Mouse (Mus musculus): ENCODE results near the gene H2-Eb1. TPM values are rescaled to one million over a fixed set of nuclear protein-coding genes. Genes with fewer than 3 reads are reported as not detected.

Gene H2-Eb1
- polyA plus RNA-seq, 1 experiment from 2014 or later: 1.4 TPM

DNA sequence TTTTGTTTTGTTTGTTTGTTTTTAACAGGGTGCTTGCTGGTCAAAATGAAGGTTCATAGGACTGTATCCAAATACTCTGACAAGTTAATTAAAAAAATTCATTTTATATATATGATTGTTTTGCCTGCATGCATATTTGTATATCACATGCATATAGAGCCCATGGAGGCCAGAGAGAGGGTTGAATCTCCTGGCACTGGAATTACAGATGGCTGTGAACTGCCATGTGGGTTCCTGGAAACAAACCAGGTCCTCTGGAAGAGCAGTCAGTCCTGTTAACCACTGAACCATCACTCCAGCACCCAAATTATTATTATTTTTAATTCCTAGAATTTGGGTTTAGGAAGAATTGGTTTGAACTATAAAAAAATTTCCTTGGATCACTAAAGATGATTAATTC lies 10.4 kb upstream of the H2-Eb1 start:
- Histone ChIP-seq H3K36me3 (no peaks in the 10 kb centered on the region), H3K4me3 (no peak overlapping the region), H3K4me1 (no peaks in the 10 kb centered on the region), H3K9me3 (no peaks in the 10 kb centered on the region), H3K27ac (no peak overlapping the region), H3K27me3 (ENCODE audit: insufficient read depth, poor library complexity, severe bottlenecking) (peaks cover 15% of the 10 kb centered on the region)
- no peak for DNase-seq (ENCODE audit: low spot score)

DNA sequence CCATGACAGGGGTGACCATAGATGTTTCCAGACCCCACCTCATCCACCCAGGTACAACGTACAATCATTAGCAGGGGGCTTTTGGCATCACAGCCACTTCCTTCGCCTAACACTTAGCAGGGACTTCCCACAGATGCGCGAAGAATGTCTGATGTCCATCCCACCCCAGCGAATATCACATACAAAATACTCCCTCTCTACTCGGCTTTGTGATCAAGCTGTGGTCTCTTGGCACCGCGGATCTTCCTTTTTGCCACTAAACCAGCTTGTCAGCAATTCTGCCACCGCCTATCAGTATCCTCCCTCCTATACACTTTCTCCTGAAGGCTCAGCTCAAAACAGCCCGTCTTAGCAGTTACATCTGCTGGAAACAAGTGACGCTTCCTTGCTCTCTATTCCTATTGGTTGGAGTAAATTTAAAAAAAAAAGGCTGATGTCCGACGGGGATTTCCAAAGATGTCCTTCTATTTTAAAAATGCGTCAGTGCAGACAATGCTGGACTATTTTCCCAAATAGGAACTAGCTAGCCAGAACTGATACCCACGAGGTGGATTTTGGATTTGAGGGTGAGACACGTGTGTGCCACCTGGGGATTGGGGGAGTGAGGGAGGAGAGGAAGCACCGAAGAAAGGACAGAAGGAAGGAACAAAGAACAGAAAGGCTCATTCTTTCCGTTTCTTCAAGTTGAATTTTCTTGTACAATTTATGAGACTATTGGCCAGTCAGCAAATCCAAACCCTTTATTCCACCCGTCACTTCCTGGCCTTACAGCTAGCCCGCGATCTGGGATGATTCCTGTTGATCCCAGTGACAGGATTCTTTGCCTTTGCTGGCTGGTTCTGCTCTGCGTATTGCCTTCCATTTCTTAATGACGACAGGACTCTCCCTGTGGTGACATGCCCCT lies 9.5 kb upstream of the H2-Eb1 start:
- Histone ChIP-seq H3K4me3 (peak overlapping the region; percentile 47; the same call in 1 of the 2 replicates), H3K9me3 (no peaks in the 10 kb centered on the region), H3K27ac (no peak overlapping the region), H3K27me3 (ENCODE audit: insufficient read depth, poor library complexity, severe bottlenecking) (peaks cover 15% of the 10 kb centered on the region), H3K4me1 (no peaks in the 10 kb centered on the region), H3K36me3 (no peaks in the 10 kb centered on the region)
- DNase-seq (ENCODE audit: low spot score): no peak
- WGBS: 22% methylated on average over 23 of the region's 23 CpGs

DNA sequence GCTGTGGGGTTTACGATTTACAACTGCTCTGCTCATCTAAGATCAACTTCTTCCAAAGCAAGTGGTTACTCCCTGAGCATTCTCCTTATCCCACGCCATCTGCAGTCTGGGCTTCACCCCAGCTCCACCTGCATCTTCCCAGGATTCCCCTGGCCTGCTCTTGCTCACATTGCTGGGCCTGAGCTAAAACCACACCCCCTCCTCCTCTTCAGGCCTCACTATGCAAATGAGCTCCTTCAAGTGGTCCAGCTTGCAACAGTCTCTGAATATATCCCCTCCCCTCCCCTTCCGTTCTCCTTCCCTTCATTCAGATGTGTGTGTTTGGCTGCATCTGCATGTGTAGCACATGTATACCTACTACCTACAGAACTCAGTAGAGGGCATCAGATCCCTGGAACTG lies 6.3 kb upstream of the H2-Eb1 start:
- DNase-seq (ENCODE audit: low spot score): no peak
- WGBS: 65% methylated on average over 3 of the region's 3 CpGs
- no peaks in the 10 kb centered on the region for H3K36me3 ChIP-seq
- H3K9me3 ChIP-seq: no peaks in the 10 kb centered on the region
- H3K27me3 ChIP-seq (ENCODE audit: insufficient read depth, poor library complexity, severe bottlenecking): peaks cover 15% of the 10 kb centered on the region
- no peaks in the 10 kb centered on the region for H3K4me1 ChIP-seq
- H3K27ac ChIP-seq: no peak overlapping the region
- H3K4me3 ChIP-seq: no peak overlapping the region

DNA sequence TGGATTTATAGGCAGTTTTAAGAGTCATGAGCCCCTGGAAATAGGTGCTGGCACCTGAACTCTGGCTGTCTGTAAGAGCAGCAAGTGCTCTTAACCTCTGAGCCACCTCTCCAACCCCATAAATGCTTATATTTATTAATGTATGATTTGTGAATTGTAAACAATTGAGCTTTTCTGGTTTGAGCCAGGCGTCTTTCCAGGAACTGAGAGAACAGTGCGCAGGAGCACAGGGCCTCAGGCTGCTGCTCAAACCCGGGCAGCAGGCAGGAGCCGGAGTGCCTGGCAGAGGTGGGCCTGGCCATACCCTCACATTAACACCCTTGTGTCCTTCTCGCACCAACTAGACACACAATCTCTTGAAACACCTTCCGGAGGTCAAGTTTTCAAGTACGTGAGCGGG lies 5.6 kb upstream of the H2-Eb1 start:
- WGBS: 85% methylated on average over 8 of the region's 8 CpGs
- no peak for DNase-seq (ENCODE audit: low spot score)

DNA sequence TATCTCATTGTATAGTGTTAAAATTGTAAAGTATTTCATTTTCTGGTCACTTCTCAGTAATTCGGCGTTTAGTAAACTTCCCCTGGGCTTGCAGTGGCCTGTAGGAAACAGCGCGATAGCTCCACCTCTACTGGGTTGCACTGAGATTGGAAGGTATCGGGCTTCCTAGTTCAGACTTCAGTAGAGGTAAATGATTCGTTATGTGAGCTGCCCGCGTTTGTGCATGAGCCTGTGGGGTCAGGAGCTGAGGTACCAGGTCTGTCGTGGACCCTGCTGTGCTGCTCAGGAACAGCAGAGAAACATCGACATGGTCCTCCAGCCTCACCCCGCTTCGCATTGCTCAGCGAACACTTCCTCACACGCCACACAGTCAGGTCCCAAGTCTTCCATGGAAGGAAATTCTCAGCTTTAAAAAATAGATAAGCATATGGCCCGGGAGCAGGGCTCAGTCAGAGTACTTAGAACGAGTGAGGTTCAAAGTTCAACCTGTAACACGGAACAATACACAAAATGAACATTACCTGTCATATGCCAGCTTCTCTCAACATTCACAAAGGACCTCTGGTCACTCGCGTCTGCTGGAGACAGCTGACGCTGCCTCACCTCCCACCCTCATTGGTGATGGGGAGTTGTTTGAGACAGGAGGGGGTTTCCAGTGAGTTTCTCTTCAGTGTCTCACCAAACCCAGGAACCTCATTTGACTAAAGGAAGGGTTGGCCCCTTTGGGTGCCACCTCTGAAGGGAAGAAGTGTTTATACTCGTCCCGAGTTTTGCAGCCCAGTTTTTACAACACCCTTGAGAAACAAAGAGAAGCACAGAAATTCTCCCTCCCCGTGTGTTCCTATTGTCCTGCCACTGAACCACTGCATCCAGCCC lies 4.7 kb upstream of the H2-Eb1 start:
- no peaks in the 10 kb centered on the region for H3K9me3 ChIP-seq
- H3K4me1 ChIP-seq: no peaks in the 10 kb centered on the region
- peaks cover 15% of the 10 kb centered on the region for H3K27me3 ChIP-seq (ENCODE audit: insufficient read depth, poor library complexity, severe bottlenecking)
- no peak overlapping the region for H3K4me3 ChIP-seq
- 72% methylated on average over 23 of the region's 23 CpGs for WGBS
- no peak for DNase-seq (ENCODE audit: low spot score)
- no peak overlapping the region for H3K27ac ChIP-seq
- no peaks in the 10 kb centered on the region for H3K36me3 ChIP-seq

More for the DNA sequence above, 5.6 kb upstream of the H2-Eb1 start:
- no peaks in the 10 kb centered on the region for H3K36me3 ChIP-seq
- H3K27ac ChIP-seq: no peak overlapping the region
- no peaks in the 10 kb centered on the region for H3K4me1 ChIP-seq
- no peak overlapping the region for H3K4me3 ChIP-seq
- no peaks in the 10 kb centered on the region for H3K9me3 ChIP-seq
- H3K27me3 ChIP-seq (ENCODE audit: insufficient read depth, poor library complexity, severe bottlenecking): peaks cover 15% of the 10 kb centered on the region

DNA sequence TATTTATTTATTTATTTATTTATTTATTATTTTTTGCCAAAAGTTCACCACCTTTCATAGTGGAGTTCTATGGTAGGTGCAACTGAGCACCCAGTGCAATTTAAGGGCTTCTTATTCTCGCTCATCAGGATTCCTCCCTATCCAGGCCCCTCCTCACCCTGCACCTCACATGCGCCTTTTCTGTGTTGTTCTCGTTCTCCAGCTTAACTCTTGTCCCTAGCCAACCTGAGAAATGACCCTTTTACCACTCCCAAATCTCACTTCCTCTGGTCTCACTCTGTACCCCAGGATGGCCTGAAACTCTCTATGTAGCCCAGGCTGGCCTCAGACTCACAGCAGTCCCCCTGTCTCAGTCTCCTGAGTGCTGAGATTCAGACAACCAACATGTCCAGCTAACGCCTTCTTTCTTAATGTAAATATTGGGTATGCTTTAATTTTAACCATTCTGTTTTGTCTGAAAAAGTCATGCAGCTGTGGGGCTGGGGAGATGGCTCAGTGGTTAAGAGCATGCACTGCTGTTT lies 3.9 kb upstream of the H2-Eb1 start:
- DNase-seq (ENCODE audit: low spot score): no peak
- Histone ChIP-seq H3K9me3 (no peaks in the 10 kb centered on the region), H3K4me1 (no peaks in the 10 kb centered on the region), H3K27ac (no peak overlapping the region), H3K27me3 (ENCODE audit: insufficient read depth, poor library complexity, severe bottlenecking) (peaks cover 13% of the 10 kb centered on the region), H3K4me3 (no peak overlapping the region), H3K36me3 (no peaks in the 10 kb centered on the region)
- 84% methylated on average over 4 of the region's 4 CpGs for WGBS

DNA sequence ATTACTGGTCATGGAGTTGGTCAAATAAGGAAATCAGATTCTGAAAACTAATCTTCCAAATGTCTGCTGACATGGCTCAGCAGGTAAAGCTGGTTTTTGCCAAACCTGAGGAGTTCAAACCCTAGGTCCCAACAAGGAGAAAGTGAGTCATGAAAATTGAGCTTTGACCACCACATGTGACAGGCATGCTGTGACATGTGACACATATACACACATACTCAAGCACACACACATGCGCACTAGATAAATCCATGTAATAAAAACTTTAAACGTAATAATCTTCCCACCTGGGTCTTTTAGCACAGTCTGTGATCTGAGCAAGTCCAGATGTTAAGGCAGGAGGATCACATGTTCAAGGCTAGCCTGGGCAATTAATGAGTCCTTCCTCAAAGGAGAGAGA lies 1.9 kb upstream of the H2-Eb1 start:
- 79% methylated on average over 2 of the region's 2 CpGs for WGBS
- Histone ChIP-seq H3K27me3 (ENCODE audit: insufficient read depth, poor library complexity, severe bottlenecking) (peaks cover 5% of the 10 kb centered on the region; the same call in 1 of the 2 replicates), H3K27ac (no peak overlapping the region), H3K9me3 (no peaks in the 10 kb centered on the region), H3K4me1 (no peaks in the 10 kb centered on the region), H3K36me3 (no peaks in the 10 kb centered on the region), H3K4me3 (no peak overlapping the region)
- DNase-seq (ENCODE audit: low spot score): no peak

DNA sequence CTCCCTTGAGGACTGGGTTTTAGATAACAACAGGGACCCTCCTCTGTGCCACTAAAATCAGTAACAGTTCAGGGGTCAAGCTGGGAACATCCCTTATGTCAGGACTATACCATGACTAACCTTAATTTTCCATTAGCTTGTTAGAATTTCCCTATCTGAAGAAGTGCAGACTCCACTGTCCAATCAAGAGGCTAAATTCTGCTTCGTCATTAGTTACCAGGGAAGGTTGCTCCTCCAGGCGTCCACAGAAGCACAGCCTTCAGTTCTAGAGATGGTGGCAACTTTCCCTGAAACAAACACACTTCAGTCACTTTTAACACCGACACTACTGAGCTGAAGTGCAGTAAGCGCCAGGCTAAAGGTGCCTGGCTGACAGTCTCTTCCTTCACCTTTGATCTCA lies 916 bp upstream of the H2-Eb1 start:
- 18% methylated on average over 4 of the region's 4 CpGs for WGBS
- Histone ChIP-seq H3K36me3 (no peaks in the 10 kb centered on the region), H3K9me3 (no peaks in the 10 kb centered on the region), H3K27ac (no peak overlapping the region), H3K27me3 (ENCODE audit: insufficient read depth, poor library complexity, severe bottlenecking) (peaks cover 5% of the 10 kb centered on the region; the same call in 1 of the 2 replicates), H3K4me3 (no peak overlapping the region), H3K4me1 (peaks cover 8% of the 10 kb centered on the region)
- DNase-seq (ENCODE audit: low spot score): no peak

DNA sequence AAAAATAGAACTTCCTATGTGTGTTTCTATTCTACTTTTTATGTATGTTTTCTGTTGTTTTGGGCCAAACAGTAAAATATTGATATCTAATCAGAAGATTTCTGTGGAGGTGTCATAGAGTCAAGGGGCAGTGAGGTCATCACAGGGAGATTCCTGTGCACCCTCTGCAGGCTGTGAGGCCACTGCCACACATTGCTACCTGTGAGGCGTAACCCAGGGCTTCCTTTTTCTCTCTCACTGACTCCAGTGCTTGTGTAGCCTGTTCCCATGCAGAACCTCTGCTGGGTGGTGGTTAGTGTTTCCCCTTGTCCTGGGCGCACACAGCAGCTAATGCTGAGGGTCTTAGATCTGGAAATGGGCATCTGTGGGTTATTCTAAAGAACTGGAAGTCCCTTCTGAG lies 740 bp downstream of the H2-Eb1 start:
- no peak for DNase-seq (ENCODE audit: low spot score)
- Histone ChIP-seq H3K4me3 (no peak overlapping the region), H3K27me3 (ENCODE audit: insufficient read depth, poor library complexity, severe bottlenecking) (peaks cover 5% of the 10 kb centered on the region; the same call in 1 of the 2 replicates), H3K4me1 (peaks cover 11% of the 10 kb centered on the region), H3K9me3 (no peaks in the 10 kb centered on the region), H3K27ac (no peak overlapping the region), H3K36me3 (no peaks in the 10 kb centered on the region)
- 83% methylated on average over 2 of the region's 2 CpGs for WGBS

DNA sequence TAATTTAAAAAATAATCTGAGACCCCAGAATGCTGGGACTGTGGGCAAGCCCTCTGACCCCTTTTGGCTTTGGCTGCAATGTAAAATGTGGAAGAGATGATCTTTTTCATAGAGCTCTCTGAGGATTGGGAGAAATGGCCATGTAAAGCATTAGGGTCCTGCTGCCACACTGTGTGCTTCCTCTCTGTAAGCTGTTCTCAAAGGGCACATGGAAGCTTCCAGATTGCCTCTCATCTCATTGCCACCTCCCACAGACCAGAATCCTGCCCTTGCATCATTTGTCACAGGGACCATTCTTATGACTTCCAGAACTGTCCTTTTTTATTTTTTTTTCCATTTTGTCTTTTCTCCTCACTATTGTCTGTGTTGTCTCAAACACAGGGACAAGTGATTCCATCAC lies 1.5 kb downstream of the H2-Eb1 start:
- Histone ChIP-seq H3K36me3 (no peaks in the 10 kb centered on the region), H3K27ac (no peak overlapping the region), H3K4me1 (peaks cover 11% of the 10 kb centered on the region), H3K27me3 (ENCODE audit: insufficient read depth, poor library complexity, severe bottlenecking) (peaks cover 5% of the 10 kb centered on the region; the same call in 1 of the 2 replicates), H3K4me3 (no peak overlapping the region), H3K9me3 (no peaks in the 10 kb centered on the region)
- DNase-seq (ENCODE audit: low spot score): peak; percentile 38

DNA sequence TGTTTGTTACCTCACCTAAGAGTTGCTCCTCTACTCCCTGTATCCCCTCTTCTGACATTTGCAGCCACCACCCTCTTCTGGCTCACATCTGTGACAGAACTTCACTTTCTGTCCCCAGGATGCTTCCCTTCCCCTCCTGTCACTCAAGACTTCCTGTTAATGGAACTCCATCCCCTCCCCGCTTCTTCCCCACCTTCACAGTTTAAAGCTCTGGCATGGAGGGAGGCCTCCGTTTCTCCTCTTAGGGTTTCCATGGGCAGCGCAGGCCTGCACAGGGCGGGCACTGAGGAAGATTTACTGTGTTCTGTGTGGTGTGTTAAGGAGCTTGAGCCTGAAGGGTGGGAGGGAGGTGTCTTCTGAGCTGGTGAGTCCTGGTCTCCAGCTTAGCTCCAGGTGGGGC lies 2.5 kb downstream of the H2-Eb1 start:
- WGBS: 69% methylated on average over 4 of the region's 4 CpGs
- Histone ChIP-seq H3K36me3 (no peaks in the 10 kb centered on the region), H3K4me3 (no peak overlapping the region; the same call in 1 of the 2 replicates), H3K27ac (no peak overlapping the region), H3K9me3 (no peaks in the 10 kb centered on the region), H3K27me3 (ENCODE audit: insufficient read depth, poor library complexity, severe bottlenecking) (peaks cover 5% of the 10 kb centered on the region; the same call in 1 of the 2 replicates), H3K4me1 (peaks cover 11% of the 10 kb centered on the region)
- DNase-seq (ENCODE audit: low spot score): peak; percentile 51

DNA sequence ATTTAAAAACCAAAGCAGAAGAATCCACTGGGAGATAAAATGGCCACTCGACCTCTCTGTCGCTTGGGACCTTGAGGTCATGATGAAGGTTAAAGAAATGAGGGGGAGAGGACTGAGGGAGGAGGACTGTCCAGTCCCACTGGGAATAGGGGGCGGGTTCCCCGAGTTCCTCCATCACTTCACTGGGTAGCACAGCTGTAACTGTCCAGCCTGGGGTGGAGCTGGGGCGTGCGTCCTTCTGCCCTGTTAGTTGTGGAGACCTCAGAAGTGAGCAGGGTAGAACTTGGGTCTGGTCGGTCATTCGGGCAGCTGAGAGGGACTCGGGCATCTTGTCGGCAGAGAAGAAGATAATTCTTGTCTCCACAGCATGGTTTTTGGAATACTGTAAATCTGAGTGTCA lies 3.6 kb downstream of the H2-Eb1 start:
- Histone ChIP-seq H3K27me3 (ENCODE audit: insufficient read depth, poor library complexity, severe bottlenecking) (peaks cover 5% of the 10 kb centered on the region; the same call in 1 of the 2 replicates), H3K27ac (peak overlapping the region; percentile 86), H3K4me3 (peak overlapping the region; percentile 71), H3K4me1 (peaks cover 11% of the 10 kb centered on the region), H3K9me3 (no peaks in the 10 kb centered on the region), H3K36me3 (no peaks in the 10 kb centered on the region)
- DNase-seq (ENCODE audit: low spot score): peak; percentile 74
- WGBS: 27% methylated on average over 10 of the region's 10 CpGs

All from heart, embryonic 10.5 days (tissue).